Mouse (Mus musculus): ENCODE results near the gene Sf3a2. TPM values are rescaled to one million over a fixed set of nuclear protein-coding genes. Genes with fewer than 3 reads are reported as not detected.

Sf3a2 gene
- polyA plus RNA-seq (2012), result 68.4 and 69.3 TPM in 2 replicates

DNA sequence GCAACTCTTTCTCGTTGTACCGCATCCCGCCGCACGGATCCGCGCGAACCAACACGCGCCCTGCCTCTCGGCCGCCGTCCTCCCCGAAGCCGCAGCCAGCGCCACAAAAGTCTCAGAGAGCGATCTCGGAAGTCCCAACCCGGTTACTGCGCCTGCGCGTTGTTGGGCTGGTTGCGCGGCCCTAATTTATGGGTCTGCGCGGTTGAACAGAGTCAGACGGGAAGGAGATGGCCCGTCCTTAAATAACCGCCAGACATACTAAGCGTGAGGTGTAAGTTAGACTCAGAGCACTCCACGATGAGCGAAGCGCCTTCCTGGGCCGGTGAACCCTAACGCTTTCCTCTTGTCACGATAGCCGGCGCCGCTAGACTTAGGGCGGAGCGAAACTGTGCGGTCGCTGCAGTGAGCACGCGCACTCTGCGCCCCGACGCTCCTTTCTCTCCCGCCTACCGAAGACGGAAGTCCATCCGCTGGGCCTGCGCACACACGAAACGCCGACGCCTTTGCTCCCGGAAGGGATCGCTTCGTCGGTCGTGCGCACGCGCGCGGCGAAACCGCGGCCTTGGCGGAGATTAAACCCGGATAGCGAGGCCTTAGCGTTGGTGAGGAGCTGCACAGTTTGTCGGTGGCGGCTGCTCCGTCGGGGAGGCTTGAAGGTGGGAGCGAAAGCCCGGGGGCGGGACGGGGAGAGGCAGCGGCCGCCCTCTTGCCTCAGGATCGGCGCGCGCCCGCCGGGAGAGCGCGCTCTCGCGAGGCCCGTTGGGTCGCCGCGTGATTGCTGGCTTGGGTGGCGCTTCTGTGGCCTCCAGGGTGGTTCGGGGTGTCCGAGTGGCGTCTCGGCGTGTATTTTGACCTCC lies at the start of gene Sf3a2, which contains the start of gene Plekhj1:
Gene Sf3a2 (plus strand): TSS at position 49 of the 857 bp plus-strand sequence.
Gene Plekhj1 (minus strand): TSS at position 477 of the 857 bp plus-strand sequence.
- Histone ChIP-seq H3K9me3 (ENCODE audit: control insufficient read depth, low read length) (no peaks in the 10 kb centered on the region), H3K27me3 (ENCODE audit: control insufficient read depth) (no peaks in the 10 kb centered on the region), H3K4me1 (ENCODE audit: control insufficient read depth) (peaks cover 60% of the 10 kb centered on the region), H3K36me3 (ENCODE audit: control insufficient read depth) (peaks cover 79% of the 10 kb centered on the region), H3K4me3 (replicated peaks) (peak within 1 kb of the TSS; percentile 89)
- TF ChIP-seq GATA1 (IDR thresholded peaks at IDR 0.05; ENCODE audit: low read length) (no peak), TAL1 (IDR thresholded peaks at IDR 0.05; ENCODE audit: low read length) (no peak)

DNA sequence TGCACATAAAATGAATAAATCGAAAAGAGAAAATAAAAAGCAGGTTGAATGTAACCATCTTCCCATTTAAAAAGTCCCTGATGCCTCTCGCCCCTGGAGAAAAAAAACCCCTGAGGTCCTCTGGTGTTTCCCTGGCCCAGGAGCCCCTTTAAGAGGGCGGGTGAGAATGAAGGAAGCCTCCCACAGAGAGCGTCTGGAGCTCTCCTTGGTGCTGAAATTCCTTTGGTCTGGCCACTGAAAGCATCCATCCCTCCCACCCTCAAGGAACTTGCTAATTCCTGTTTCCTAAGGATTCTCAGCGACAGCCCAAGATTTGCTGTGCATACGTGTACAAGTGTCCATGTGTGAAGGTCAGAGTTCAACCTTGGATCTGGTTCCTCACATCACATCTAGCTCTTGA lies 49.4 kb upstream of the Sf3a2 start:
- no peaks in the 10 kb centered on the region for H3K9me3 ChIP-seq (ENCODE audit: control insufficient read depth, low read length)
- no peaks in the 10 kb centered on the region for H3K27me3 ChIP-seq (ENCODE audit: control insufficient read depth)
- peaks cover 52% of the 10 kb centered on the region for H3K4me1 ChIP-seq (ENCODE audit: control insufficient read depth)
- H3K4me3 ChIP-seq (replicated peaks), result no peak overlapping the region
- H3K36me3 ChIP-seq (ENCODE audit: control insufficient read depth), result no peaks in the 10 kb centered on the region
- TF ChIP-seq TAL1 (IDR thresholded peaks at IDR 0.05; ENCODE audit: low read length), result no peak
- no peak for TF ChIP-seq GATA1 (IDR thresholded peaks at IDR 0.05; ENCODE audit: low read length)

DNA sequence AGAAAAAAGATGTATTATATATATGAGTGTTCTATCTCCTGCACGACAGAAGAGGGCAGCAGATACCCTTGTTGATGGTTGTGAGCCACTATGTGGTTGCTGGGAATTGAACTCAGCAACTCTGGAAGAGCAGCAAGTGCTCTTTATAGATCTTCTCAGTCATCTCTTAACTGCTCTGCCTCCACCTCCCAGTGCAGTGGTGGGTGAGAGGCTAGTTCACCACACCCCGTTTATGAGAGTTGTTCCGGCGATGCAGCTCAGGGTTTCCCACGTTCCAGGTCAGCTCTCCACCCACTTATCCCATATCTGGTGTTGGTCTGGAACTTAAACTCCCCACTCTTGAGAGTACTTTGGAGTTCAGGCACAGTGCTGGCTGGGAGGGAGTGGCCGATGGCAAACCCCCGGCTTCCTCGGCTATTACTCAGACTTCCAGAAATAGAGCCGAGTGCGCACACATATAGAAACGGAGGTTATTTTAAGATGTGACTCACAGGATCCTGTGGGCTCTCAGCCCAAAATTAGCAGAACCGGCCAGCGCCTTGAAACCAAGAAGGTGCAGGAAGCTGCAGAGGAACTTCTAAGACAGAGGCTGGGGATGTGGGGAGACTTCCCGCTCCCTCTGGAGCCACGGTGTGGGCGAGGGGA lies 46.7 kb upstream of the Sf3a2 start:
- Histone ChIP-seq H3K36me3 (ENCODE audit: control insufficient read depth) (peaks cover 3% of the 10 kb centered on the region), H3K4me1 (ENCODE audit: control insufficient read depth) (peaks cover 54% of the 10 kb centered on the region), H3K27me3 (ENCODE audit: control insufficient read depth) (no peaks in the 10 kb centered on the region), H3K4me3 (replicated peaks) (peak overlapping the region; percentile 52), H3K9me3 (ENCODE audit: control insufficient read depth, low read length) (no peaks in the 10 kb centered on the region)
- TF ChIP-seq GATA1 (IDR thresholded peaks at IDR 0.05; ENCODE audit: low read length) (no peak), TAL1 (IDR thresholded peaks at IDR 0.05; ENCODE audit: low read length) (no peak)

DNA sequence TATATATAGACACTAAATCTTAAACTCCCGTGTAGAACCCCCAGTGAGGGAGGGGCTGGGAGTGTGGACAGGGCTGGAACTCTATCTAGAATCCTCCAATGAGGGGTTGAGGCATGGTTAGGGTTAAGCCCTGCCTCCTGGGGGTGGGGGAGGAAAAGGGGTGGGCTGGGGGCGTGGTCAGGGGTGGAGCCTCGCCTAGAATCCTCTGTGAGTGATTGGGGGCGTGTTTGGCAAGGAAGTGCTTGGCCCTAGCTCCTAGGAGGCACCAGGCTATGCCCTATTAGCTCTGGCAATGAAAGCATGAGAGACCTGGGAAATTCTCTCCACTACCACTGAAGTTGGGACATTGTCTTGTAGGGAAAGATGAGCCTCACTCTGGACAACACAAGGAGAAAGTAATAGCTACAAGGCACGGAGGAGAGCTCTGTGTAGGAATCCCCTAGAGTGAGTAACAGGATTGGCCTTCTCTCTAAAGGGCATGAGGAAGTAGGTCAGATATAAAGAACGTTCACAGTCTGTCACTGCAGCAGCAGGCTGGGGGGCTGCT lies 45.8 kb upstream of the Sf3a2 start:
- peak overlapping the region; percentile 52 for H3K4me3 ChIP-seq (replicated peaks)
- H3K4me1 ChIP-seq (ENCODE audit: control insufficient read depth), result peaks cover 62% of the 10 kb centered on the region
- no peak for TF ChIP-seq GATA1 (IDR thresholded peaks at IDR 0.05; ENCODE audit: low read length)
- no peak for TF ChIP-seq TAL1 (IDR thresholded peaks at IDR 0.05; ENCODE audit: low read length)
- H3K27me3 ChIP-seq (ENCODE audit: control insufficient read depth), result no peaks in the 10 kb centered on the region
- H3K9me3 ChIP-seq (ENCODE audit: control insufficient read depth, low read length), result no peaks in the 10 kb centered on the region
- H3K36me3 ChIP-seq (ENCODE audit: control insufficient read depth), result peaks cover 11% of the 10 kb centered on the region

DNA sequence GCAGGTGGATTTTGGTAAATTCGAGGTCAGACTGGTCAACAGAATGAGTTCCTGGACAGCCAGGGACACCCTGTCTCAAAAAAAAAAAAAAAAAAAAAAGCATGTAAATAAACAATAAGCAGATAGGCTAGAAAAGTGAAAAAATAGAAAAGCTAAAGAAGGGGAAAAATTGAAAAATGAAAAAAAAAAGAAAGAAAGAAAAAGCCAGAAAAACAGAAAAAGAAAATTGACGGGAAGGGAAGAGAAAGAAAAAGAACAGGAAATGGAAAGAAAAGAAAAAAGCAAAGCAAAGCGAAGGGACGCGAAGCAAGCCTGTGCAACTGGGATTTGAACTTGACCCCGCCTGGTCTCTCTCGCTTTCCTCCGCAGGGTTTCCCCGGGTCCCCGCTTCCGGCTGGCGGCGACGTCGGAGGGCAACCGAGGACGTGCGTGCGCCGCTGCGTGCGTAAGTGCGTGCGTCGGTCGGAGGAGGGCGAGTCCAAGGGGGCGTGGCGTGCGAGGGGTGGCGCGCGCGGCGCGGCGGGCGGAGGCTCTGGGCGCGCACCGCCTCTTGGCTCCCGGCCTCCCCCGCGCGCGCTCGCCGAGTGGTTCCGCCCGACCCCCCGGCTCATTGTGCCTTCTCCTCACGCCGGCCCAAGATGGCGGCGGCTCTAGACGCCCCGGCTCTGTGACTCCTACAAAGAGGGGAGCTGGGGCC lies 43.3 kb upstream of the Sf3a2 start, which contains the start of gene Dot1l:
Gene Dot1l (plus strand): TSS at position 613 of the 697 bp plus-strand sequence.
- Histone ChIP-seq H3K27me3 (ENCODE audit: control insufficient read depth) (no peaks in the 10 kb centered on the region), H3K4me1 (ENCODE audit: control insufficient read depth) (peaks cover 77% of the 10 kb centered on the region), H3K36me3 (ENCODE audit: control insufficient read depth) (peaks cover 36% of the 10 kb centered on the region), H3K9me3 (ENCODE audit: control insufficient read depth, low read length) (no peaks in the 10 kb centered on the region), H3K4me3 (replicated peaks) (peak within 1 kb of the TSS; percentile 100)
- no peak for TF ChIP-seq TAL1 (IDR thresholded peaks at IDR 0.05; ENCODE audit: low read length)
- no peak for TF ChIP-seq GATA1 (IDR thresholded peaks at IDR 0.05; ENCODE audit: low read length)

DNA sequence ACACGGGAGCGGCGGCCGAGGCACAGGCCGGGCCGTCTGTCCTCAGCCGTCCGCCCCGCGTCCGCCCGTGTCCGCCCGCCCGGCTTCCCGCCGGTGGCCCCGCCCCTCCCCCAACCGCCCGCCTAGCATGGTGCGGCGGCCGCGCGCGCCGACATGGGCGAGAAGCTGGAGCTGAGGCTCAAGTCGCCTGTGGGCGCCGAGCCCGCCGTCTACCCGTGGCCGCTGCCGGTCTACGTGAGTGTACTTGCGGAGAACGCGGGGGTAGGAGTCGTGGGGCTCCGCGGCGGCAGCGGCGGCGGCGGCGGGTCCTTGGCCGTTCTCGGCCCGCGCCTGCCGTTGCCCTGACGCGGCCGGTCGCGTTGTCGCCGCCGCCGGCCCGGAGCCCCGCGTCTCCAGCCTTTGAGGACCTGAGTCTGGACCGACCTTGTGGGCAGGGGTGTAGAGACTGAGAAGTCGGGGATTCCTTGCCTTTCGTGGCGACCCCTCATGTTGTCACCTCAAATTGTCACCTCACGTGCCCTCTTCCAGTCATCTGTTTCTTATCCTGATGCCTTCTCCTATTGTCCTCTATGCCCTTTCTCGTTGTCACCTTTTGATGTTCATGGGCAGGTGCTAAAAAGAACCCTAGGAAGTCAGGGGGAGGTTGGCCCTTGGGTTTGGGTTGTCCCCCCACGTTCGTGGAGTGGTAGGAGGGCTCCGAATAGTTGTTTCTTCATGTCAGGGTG lies 42.5 kb upstream of the Sf3a2 start:
- no peaks in the 10 kb centered on the region for H3K9me3 ChIP-seq (ENCODE audit: control insufficient read depth, low read length)
- TF ChIP-seq TAL1 (IDR thresholded peaks at IDR 0.05; ENCODE audit: low read length) (no peak), GATA1 (IDR thresholded peaks at IDR 0.05; ENCODE audit: low read length) (no peak)
- H3K36me3 ChIP-seq (ENCODE audit: control insufficient read depth), result peaks cover 40% of the 10 kb centered on the region
- H3K4me3 ChIP-seq (replicated peaks), result peak overlapping the region; percentile 100
- H3K27me3 ChIP-seq (ENCODE audit: control insufficient read depth), result no peaks in the 10 kb centered on the region
- H3K4me1 ChIP-seq (ENCODE audit: control insufficient read depth), result peaks cover 83% of the 10 kb centered on the region

DNA sequence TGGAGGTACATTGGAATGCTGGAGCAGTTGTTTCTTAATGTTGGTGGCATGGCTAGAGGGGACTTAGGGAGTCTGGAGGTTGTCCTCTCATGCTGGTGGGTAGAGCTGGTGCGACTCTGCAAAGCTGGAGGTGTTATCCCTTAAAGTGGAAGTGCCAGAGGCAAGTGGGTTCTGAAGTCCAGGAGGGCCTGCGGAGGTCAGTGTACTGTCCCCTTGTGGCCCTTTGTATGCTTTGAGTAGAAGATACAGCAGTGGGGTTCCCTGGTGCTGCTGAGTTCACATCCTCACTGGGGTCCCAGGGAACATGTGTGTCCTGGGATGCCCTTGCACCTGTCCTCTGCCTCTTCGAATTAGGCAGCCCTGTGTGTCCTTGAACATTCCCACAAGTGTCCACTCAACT lies 41.9 kb upstream of the Sf3a2 start:
- Histone ChIP-seq H3K27me3 (ENCODE audit: control insufficient read depth) (no peaks in the 10 kb centered on the region), H3K36me3 (ENCODE audit: control insufficient read depth) (peaks cover 47% of the 10 kb centered on the region), H3K4me3 (replicated peaks) (peak overlapping the region; percentile 100), H3K9me3 (ENCODE audit: control insufficient read depth, low read length) (no peaks in the 10 kb centered on the region), H3K4me1 (ENCODE audit: control insufficient read depth) (peaks cover 85% of the 10 kb centered on the region)
- TF ChIP-seq GATA1 (IDR thresholded peaks at IDR 0.05; ENCODE audit: low read length) (no peak), TAL1 (IDR thresholded peaks at IDR 0.05; ENCODE audit: low read length) (no peak)

DNA sequence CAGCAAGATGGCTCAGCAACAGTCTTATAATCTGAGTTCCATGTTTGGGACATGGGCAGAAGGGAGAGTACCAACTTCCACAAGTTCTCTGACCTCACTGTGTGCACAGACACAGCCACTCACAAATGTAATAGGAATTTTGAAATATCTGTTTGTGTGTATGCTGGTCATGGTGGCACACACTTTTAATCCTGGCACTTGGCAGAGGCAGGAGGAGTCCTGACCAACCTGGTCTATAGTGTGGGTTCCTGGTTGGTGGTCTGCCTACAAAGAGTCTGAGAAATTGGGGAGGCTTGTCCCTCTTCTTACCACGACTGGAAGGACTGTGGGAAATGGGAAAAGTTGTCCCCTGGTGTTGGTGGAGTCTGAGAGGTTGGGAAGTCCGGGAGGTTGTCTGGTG lies 41.5 kb upstream of the Sf3a2 start:
- Histone ChIP-seq H3K4me3 (replicated peaks) (peak overlapping the region; percentile 100), H3K27me3 (ENCODE audit: control insufficient read depth) (no peaks in the 10 kb centered on the region), H3K36me3 (ENCODE audit: control insufficient read depth) (peaks cover 47% of the 10 kb centered on the region), H3K4me1 (ENCODE audit: control insufficient read depth) (peaks cover 84% of the 10 kb centered on the region), H3K9me3 (ENCODE audit: control insufficient read depth, low read length) (no peaks in the 10 kb centered on the region)
- TF ChIP-seq TAL1 (IDR thresholded peaks at IDR 0.05; ENCODE audit: low read length), result no peak
- no peak for TF ChIP-seq GATA1 (IDR thresholded peaks at IDR 0.05; ENCODE audit: low read length)
